Mouse (Mus musculus) heart, embryonic 10.5 days (tissue): ENCODE data around the gene Aldh18a1. TPM values are rescaled to one million over a fixed set of nuclear protein-coding genes. Genes with fewer than 3 reads are reported as not detected.
"Not testable (repeated sequence)": the region's sequence is repeated elsewhere in the genome, so short reads cannot be mapped to it uniquely, and the experiment has no call there.

Experiments
- DNase-seq: peaks from one replicate; pipeline ENCODE4 v3.0.0-alpha.2; 2017; ENCODE audit warnings: low spot score
- H3K27ac ChIP-seq: fragments of 300-500 bp; sonication (generic); 2 replicates; pipeline ENCODE4 v1.5.1; 2016; ENCODE audit warnings: mild to moderate bottlenecking
- H3K27me3 ChIP-seq: fragments of 300-500 bp; sonication (generic); 2 replicates; pipeline ENCODE4 v1.6.1; 2016; ENCODE audit warnings: mild to moderate bottlenecking; ENCODE audit not compliant: poor library complexity, insufficient read depth, severe bottlenecking
- H3K36me3 ChIP-seq: fragments of 300-500 bp; sonication (generic); 2 replicates; pipeline ENCODE4 v1.6.1; 2016; ENCODE audit warnings: mild to moderate bottlenecking, moderate library complexity
- H3K4me1 ChIP-seq: fragments of 300-500 bp; sonication (generic); 2 replicates; pipeline ENCODE4 v1.6.1; 2016; ENCODE audit warnings: mild to moderate bottlenecking
- H3K4me3 ChIP-seq: fragments of 300-500 bp; sonication (generic); 2 replicates; pipeline ENCODE4 v1.5.1; 2016; ENCODE audit warnings: mild to moderate bottlenecking, moderate library complexity
- H3K9me3 ChIP-seq: fragments of 300-500 bp; sonication (generic); 2 replicates; pipeline ENCODE4 v1.6.1; 2016; ENCODE audit warnings: mild to moderate bottlenecking, moderate library complexity
- WGBS: fragments of 180-500 bp; shearing (Covaris S2); methylation state at CpG from one replicate; pipeline ENCODE4 v1.1.7; 2016; 5-methylcytosine and 5-hydroxymethylcytosine counted together
- polyA plus RNA-seq: library from polyadenylated mRNA; unstranded; fragments of >200 nt; fragmentation: Nextera tagmentation; extraction: Ambion mirVana; gene quantifications from 2 replicates; pipeline ENCODE4 v1.2.1, GENCODE M21; 2016

Aldh18a1 gene
- polyA plus RNA-seq, 1 experiment from 2014 or later = 66.2 TPM

DNA sequence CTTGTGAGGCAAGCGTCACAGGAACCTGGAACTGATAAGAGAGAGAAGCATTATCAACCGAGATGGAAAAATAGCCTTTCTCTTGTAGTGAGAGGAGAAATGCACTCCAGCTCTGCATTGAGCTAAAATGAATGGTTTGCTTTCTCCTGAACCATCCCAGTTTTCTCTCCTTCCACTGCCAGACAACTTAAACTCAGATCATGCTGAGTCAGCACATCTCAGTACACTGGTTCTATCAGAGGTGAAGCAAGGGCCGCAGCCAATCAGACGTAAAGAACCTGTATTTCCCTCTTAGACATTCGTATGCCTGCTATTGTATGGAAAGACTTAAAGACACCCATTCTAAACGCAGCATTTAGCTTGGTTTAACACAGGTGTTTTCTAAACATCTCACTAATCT is 19.4 kb upstream of the Aldh18a1 start:
- H3K36me3 ChIP-seq = peaks cover 46% of the 10 kb centered on the region
- 68% methylated on average over 6 of the region's 6 CpGs for WGBS
- no peak overlapping the region for H3K4me3 ChIP-seq
- H3K9me3 ChIP-seq = no peaks in the 10 kb centered on the region
- peaks cover 7% of the 10 kb centered on the region for H3K4me1 ChIP-seq
- H3K27ac ChIP-seq = no peak overlapping the region
- DNase-seq = no peak
- H3K27me3 ChIP-seq = no peaks in the 10 kb centered on the region

DNA sequence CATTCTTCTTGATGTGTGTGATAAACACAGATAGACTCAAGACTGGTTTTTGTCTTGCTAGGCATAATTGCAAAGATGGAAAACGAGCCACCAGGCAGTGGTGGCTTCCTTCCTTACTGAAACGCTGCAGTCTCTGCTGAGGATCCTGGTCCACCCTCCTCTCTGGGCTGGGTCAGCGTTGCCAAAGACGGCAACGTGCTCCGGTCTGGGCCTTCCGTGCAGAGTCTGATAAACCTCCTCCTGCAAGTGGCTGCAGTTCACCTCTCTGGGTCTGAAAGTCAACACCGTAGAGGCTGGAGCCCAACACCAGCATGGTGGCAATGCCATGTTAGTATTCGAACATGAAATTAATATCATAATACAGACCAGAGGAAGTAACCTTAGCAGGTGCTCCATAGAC is 16.9 kb upstream of the Aldh18a1 start:
- 86% methylated on average over 9 of the region's 9 CpGs for WGBS
- Histone ChIP-seq H3K4me3 (no peak overlapping the region), H3K27me3 (no peaks in the 10 kb centered on the region), H3K36me3 (peaks cover 46% of the 10 kb centered on the region), H3K4me1 (no peaks in the 10 kb centered on the region), H3K27ac (no peak overlapping the region), H3K9me3 (no peaks in the 10 kb centered on the region)
- no peak for DNase-seq

DNA sequence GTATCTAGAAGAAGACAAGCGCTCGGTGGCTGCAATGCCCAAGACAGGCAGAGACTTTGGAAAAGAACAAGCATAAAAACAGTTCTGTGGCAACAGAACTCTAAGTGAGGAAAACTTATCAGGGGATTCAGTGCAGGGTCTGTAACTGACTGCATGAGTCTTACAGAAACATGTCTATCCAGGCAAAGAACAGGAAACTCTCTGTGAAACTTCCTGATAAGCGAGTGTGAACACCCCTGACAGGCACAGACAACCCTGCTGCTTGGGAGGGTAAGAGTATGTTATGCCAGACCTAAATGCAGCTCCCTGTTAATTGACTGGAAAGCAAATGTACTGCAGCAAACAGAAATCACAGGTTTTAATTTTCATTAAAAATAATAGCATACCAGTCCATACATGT is 13.6 kb upstream of the Aldh18a1 start:
- Histone ChIP-seq H3K4me1 (no peaks in the 10 kb centered on the region), H3K4me3 (no peak overlapping the region), H3K27ac (no peak overlapping the region), H3K36me3 (peaks cover 19% of the 10 kb centered on the region), H3K9me3 (no peaks in the 10 kb centered on the region), H3K27me3 (no peaks in the 10 kb centered on the region)
- WGBS = 68% methylated on average over 3 of the region's 3 CpGs
- DNase-seq = no peak

DNA sequence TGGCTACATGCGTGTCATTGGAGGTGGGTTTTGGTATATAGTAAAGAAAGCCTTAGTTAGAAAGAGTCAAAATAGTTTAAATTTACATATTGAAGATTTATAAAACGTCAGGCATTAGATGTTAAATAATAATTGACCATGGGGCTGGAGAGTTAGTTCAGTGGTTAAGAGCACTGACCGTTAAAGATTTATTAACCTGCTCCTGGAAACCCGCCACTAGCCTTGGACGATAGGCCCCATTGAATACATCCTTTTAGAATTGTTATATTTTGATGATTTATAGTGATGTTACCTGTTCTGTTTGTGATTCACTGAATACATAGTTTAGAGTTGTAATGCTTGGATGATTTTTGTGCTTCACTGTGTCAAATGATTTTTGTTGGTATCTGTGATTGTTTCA is 12.6 kb upstream of the Aldh18a1 start:
- H3K9me3 ChIP-seq, H3K27ac ChIP-seq, DNase-seq, H3K4me3 ChIP-seq, H3K27me3 ChIP-seq, H3K4me1 ChIP-seq: not testable (repeated sequence)
- peaks cover 12% of the 10 kb centered on the region; the same call in 1 of the 2 replicates for H3K36me3 ChIP-seq
- 84% methylated on average over 5 of the region's 5 CpGs for WGBS

DNA sequence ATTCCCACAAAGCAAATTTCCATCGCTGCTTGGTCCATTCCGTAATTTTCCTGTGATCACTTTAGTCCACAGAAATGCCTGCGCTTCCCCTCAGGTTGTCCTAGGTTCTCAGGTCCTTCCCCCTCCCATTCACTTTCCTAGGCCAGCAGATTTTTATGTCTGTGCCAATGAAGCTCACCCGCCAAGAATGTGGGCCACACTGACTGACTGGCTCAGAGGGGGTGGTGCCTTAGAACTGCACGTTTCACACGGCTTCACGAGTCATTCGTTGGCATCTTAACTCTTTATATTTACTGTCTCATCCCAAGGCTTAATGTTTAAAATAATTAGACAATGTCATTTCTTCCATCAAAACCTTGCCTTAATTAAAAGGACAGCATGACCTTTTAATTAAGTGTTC is 7.6 kb upstream of the Aldh18a1 start:
- Histone ChIP-seq H3K9me3 (no peaks in the 10 kb centered on the region), H3K36me3 (peaks cover 6% of the 10 kb centered on the region; the same call in 1 of the 2 replicates), H3K4me3 (no peak overlapping the region), H3K4me1 (no peaks in the 10 kb centered on the region), H3K27ac (no peak overlapping the region), H3K27me3 (no peaks in the 10 kb centered on the region)
- WGBS = 84% methylated on average over 8 of the region's 8 CpGs
- no peak for DNase-seq

DNA sequence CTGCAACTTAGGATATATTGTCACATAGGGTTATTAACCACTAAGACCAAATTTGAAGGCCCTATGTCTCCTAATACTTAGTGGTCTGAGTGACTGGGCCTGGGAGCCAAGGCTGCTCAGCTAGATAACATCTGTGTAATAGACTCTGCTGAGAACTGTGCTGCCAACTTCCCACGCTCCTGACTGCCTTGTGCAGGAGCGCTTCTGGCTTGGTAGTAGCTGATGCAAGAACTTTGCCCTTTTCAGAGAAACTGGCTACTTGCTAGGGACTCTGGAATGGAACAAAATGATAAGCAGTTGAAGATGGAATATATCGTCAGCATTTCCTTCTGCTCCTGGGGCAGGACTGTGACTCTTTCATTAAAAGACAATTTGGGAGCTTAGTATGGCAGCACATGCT is 7.0 kb upstream of the Aldh18a1 start:
- H3K27me3 ChIP-seq = no peaks in the 10 kb centered on the region
- no peak for DNase-seq
- H3K9me3 ChIP-seq = no peaks in the 10 kb centered on the region
- H3K36me3 ChIP-seq = peaks cover 8% of the 10 kb centered on the region; the same call in 1 of the 2 replicates
- WGBS = 77% methylated on average over 3 of the region's 3 CpGs
- H3K4me1 ChIP-seq = no peaks in the 10 kb centered on the region
- H3K4me3 ChIP-seq = no peak overlapping the region
- H3K27ac ChIP-seq = no peak overlapping the region

DNA sequence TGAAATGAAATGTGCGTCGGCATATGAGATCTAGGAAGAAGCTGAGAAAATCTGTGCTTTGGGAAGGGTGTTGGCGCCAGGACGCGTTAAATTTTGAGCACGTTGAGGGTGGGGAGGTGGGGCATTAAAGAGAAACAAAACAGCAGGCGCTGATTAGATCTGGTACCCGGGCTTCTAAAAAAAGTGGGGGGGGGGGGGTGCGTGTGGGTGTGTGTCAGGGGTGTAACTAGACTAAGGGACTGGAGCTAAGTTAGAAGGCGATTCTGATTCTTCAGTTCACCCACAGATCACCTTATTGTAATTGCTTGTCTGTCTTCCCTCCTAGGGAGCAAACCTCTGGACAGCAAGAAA is 1.2 kb upstream of the Aldh18a1 start:
- peaks cover 12% of the 10 kb centered on the region for H3K4me1 ChIP-seq
- no peaks in the 10 kb centered on the region for H3K27me3 ChIP-seq
- DNase-seq = no peak
- H3K9me3 ChIP-seq = no peaks in the 10 kb centered on the region
- H3K4me3 ChIP-seq = peak overlapping the region; percentile 77
- peaks cover 7% of the 10 kb centered on the region; the same call in 1 of the 2 replicates for H3K36me3 ChIP-seq
- 0% methylated on average over 10 of the region's 10 CpGs for WGBS
- peak overlapping the region; percentile 87 for H3K27ac ChIP-seq

DNA sequence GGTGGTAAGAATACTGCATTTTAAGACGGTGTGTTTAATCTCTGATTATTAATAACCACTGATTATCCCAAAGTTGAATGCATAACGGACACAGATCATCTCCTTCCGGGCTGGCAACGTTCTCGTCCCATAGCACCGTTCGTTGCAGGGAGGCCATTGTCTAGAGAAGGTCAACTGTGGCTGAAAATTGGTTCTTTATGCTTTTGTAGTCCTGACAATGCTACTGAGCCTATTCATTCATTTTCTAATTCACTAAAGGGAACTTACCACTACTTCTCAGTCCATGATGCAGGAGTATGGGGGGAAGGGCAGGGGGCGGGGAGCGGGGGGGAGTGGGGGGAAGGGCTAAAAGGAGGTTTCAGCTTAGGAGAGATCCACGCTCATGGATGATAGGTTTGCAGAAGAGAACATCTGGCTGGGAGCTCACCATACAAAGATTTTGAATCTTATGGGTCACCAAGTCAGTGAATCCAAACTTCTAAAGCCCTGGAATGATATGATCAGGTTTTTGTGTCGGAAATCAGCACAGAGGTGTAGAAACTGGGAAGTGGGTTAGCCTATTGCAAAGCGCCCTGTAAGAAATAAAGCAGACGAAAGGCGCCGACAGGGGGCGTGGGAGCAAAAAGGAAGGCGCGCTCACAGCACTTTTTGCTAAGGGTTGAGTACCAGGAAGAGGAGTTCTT is 725 bp upstream of the Aldh18a1 start:
- Histone ChIP-seq H3K4me3 (peak overlapping the region; percentile 77), H3K36me3 (peaks cover 10% of the 10 kb centered on the region), H3K27ac (peak overlapping the region; percentile 87), H3K4me1 (peaks cover 12% of the 10 kb centered on the region), H3K27me3 (no peaks in the 10 kb centered on the region), H3K9me3 (no peaks in the 10 kb centered on the region)
- WGBS = 1% methylated on average over 18 of the region's 18 CpGs
- DNase-seq = peak; percentile 93

DNA sequence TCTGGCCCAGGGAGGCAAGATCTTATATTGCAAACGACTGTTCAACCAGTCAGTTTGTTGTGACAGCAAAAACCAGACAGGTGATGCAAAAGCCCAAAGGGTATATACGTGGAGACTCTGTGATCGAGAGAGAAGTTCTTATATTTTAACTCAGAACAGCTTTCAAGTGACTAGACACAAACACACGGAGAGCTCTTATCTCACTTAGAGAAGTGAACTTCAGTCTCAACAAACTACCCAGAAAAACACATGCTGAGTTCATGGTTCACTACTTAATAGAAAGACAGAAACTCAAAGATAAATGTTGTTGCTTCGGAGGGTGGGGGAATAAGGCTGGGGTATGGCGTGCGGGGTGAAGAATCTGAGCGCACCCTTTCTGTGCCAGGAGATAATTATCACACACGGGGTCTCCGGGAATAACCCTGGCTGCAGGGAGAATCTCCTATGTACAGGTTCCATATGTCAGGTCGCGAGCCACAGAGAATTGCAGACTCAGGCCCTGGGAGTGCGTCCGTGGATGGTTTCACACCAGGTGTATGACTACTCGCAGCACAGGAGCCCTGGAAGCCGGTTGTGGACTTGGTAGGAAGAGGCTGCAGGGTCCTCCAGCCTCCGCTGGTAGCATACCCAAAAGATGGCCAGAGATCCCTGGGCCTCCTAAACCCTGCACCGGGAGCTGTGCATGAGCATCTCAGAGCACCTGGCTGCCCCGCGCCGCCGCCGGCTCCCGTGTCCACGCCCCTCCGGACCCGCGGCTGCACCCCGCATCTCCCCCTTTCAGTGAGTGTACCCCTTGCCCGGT is 571 bp downstream of the Aldh18a1 start:
- H3K27ac ChIP-seq = peak overlapping the region; percentile 87
- peaks cover 20% of the 10 kb centered on the region for H3K36me3 ChIP-seq
- WGBS = 7% methylated on average over 30 of the region's 30 CpGs
- H3K27me3 ChIP-seq = no peaks in the 10 kb centered on the region
- DNase-seq = no peak
- peaks cover 12% of the 10 kb centered on the region for H3K4me1 ChIP-seq
- peak overlapping the region; percentile 77 for H3K4me3 ChIP-seq
- no peaks in the 10 kb centered on the region for H3K9me3 ChIP-seq

DNA sequence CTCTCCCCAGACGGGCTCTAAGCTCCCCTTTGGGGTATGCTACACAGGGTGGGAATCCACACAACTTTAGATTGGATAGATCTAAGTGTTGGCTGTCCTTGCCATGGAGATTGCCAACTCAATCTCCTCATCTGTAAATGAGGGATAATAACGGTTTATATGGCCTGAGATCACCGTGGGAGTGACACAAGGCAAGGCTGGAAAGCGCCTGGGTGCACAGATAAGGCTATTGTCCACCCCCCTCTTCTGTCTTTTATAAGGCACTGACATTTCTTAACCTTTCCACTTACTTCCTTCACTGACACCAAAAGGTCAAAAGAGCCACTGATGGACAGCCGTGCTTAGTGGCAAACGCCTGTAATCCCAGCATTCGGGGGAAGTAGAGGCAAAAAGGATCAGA is 1.4 kb downstream of the Aldh18a1 start:
- Histone ChIP-seq H3K4me1 (peaks cover 19% of the 10 kb centered on the region), H3K27ac (no peak overlapping the region), H3K27me3 (no peaks in the 10 kb centered on the region), H3K36me3 (peaks cover 28% of the 10 kb centered on the region), H3K4me3 (peak overlapping the region; percentile 77), H3K9me3 (no peaks in the 10 kb centered on the region)
- DNase-seq = no peak
- WGBS = 55% methylated on average over 7 of the region's 7 CpGs

DNA sequence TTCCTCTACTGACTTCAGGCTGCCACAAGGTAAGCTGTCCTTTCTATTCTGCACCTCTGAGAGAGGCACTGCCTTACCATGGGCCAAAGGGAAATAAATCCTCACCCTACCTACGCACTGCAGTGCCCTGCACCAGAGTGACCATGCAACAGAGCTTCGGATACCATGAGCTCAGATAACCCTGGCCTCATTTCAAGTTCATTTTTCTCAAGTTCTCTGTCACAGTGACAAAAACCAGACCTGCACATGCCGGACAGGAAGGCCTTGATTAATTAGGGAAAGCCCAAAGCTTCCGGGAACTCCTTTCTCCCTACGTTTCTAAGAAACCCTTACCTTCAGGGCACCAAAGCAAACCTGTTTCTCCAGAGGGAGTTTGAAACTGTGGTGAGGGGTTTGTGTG is 6.6 kb downstream of the Aldh18a1 start:
- Histone ChIP-seq H3K36me3 (peaks cover 68% of the 10 kb centered on the region), H3K27ac (peak overlapping the region; percentile 73; the same call in 1 of the 2 replicates), H3K27me3 (no peaks in the 10 kb centered on the region), H3K4me3 (no peak overlapping the region), H3K4me1 (peaks cover 14% of the 10 kb centered on the region), H3K9me3 (no peaks in the 10 kb centered on the region)
- no peak for DNase-seq
- 43% methylated on average over 5 of the region's 5 CpGs for WGBS

DNA sequence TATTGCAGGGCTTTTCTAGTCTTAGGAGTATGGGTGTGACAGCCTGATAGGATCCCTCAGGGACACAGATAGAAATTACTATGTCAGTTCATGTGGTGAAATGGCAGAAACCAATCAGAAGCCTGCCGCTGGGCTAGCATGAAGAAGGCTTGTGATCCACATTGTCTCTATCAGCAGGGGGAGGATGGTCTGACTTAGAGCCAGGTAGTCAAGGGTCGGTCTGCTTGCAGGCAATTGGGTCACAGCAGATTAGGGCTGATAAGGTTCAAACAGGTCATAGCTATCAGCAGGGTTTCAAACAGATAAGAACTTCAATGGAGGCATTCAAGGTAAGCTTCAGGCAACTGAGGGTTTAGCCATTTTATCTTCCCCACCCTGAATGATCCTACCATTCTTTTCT is 7.4 kb downstream of the Aldh18a1 start:
- H3K27me3 ChIP-seq = no peaks in the 10 kb centered on the region
- H3K4me3 ChIP-seq = no peak overlapping the region
- WGBS = 53% methylated on average over 2 of the region's 2 CpGs
- H3K9me3 ChIP-seq = no peaks in the 10 kb centered on the region
- H3K36me3 ChIP-seq = peaks cover 76% of the 10 kb centered on the region
- H3K4me1 ChIP-seq = peaks cover 13% of the 10 kb centered on the region; the same call in 1 of the 2 replicates
- no peak overlapping the region for H3K27ac ChIP-seq
- no peak for DNase-seq

DNA sequence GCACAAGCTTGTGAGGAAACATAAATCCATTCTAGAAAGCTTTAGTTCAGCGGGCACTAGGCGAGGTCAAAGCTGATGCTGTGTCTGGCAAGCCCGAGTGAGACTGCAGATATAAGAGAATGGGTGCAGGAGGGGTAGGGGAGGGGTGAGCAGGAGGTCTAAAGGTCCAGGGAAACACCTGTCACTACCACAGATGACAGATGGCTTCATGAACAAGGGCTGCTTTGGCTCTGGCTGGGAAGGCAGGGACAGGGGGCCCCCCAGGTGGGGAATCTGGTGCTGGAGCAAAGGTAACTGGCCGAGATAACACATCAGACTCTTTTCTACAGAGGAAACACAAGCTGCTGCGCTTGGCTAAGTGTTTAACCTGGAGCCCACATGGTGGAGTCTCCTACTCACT is 12.8 kb downstream of the Aldh18a1 start:
- no peak overlapping the region for H3K4me3 ChIP-seq
- no peak for DNase-seq
- H3K27me3 ChIP-seq = no peaks in the 10 kb centered on the region
- H3K9me3 ChIP-seq = 0 out of 2 replicates have a peak, but pooled peaks cover 5% of the 10 kb centered on the region
- 69% methylated on average over 5 of the region's 5 CpGs for WGBS
- peaks cover 96% of the 10 kb centered on the region for H3K36me3 ChIP-seq
- H3K4me1 ChIP-seq = no peaks in the 10 kb centered on the region
- no peak overlapping the region for H3K27ac ChIP-seq
